Mouse (Mus musculus) bone marrow, adult 2 months (tissue): ENCODE results near the gene Nol8.

ENCODE experiments used
- CTCF ChIP-seq: fragments of 200-500 bp; IDR thresholded peaks from 2 replicates; pipeline ENCODE4 v1.5.1; 2011; ENCODE audit warnings: low read length, control low read depth; ENCODE audit not compliant: control insufficient read depth, insufficient read depth
- POLR2A ChIP-seq: fragments of 200-500 bp; IDR thresholded peaks from 2 replicates; pipeline ENCODE4 v1.6.1; 2011; ENCODE audit warnings: low read depth, mild to moderate bottlenecking, control low read depth, low read length, borderline replicate concordance; ENCODE audit not compliant: control insufficient read depth

- TF ChIP-seq POLR2A (no peak), CTCF (no peak)
These were observed 29.5 kb downstream of the Nol8 start for GRCm38 (mm10) chr13:49682233-49682846.
